Mouse (Mus musculus): ENCODE results near the gene Ttk.

- no peak for TF ChIP-seq TAL1 (IDR thresholded peaks at IDR 0.05; ENCODE audit: low read length)
- TF ChIP-seq GATA1 (IDR thresholded peaks at IDR 0.05; ENCODE audit: low read length) = no peak
Measured at GRCm38 (mm10) chr9:83902086-83902485, 67.6 kb downstream of the Ttk start.

All from erythroblast, embryonic 14.5 days (primary cell).